Comparison of ENCODE assay signal across 15 mouse cellular contexts in the genomic region with DNA sequence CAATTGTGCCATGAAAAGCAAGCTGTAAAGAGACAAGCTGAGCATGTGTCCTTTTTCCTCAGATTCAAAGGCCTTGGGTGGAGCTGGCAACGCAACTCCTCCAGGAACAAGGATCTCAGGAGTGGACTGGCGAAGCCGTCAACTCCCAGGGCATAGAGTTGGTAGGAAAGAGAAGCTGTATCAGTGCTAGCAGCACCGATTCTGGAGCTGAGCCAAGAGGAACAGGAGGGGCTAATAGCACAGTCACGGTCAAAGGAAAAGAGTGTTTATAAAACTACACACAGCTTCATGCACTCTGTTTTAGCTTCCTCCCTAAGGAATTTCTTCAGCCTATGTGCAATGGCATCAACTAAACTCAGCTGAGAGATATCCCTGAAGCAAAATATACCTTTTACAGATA. TPM values are rescaled to one million over a fixed set of nuclear protein-coding genes. Genes with fewer than 3 reads are reported as not detected.
DNase-seq lines count a peak whose midpoint lies in the region; ATAC-seq lines count a peak whose summit lies in the region.
"Had no signal": no experiment of that assay in that cellular context is flagged by ENCODE, and none has a peak within 500 bp of the region (broad histone marks: within the 10 kb centered on the region; RNA-seq: fewer than 3 reads in every experiment).

No protein-coding gene starts in this region.

- H3K9ac ChIP-seq in heart, embryonic 12.5 days = no peak overlapping the region
- no peak overlapping the region for H3K9ac ChIP-seq in embryonic facial prominence, embryonic 14.5 days (ENCODE audit: low read depth, low read length)

- no peaks in the 10 kb centered on the region for H3K4me1 ChIP-seq in heart, embryonic 12.5 days (replicated peaks)
- no peaks in the 10 kb centered on the region for H3K4me1 ChIP-seq in embryonic facial prominence, embryonic 14.5 days (ENCODE audit: control insufficient read depth, insufficient read depth, low read length)

- no peaks in the 10 kb centered on the region for H3K36me3 ChIP-seq in heart, embryonic 12.5 days
- no peaks in the 10 kb centered on the region for H3K36me3 ChIP-seq in embryonic facial prominence, embryonic 14.5 days (ENCODE audit: control insufficient read depth, insufficient read depth, low read length)

- H3K27ac ChIP-seq in heart, embryonic 12.5 days (ENCODE audit: poor library complexity, severe bottlenecking) = no peak overlapping the region
- H3K27ac ChIP-seq in embryonic facial prominence, embryonic 14.5 days (replicated peaks; ENCODE audit: low read depth, low read length) = no peak overlapping the region

- whole genome bisulfite sequencing in heart, embryonic 12.5 days = 46% methylated on average over 5 of the region's 5 CpGs
- WGBS in embryonic facial prominence, embryonic 14.5 days = 48% methylated on average over 5 of the region's 5 CpGs

- no peak overlapping the region for H3K4me2 ChIP-seq in heart, embryonic 12.5 days
- no peak overlapping the region for H3K4me2 ChIP-seq in embryonic facial prominence, embryonic 14.5 days (ENCODE audit: low read depth, low read length)

- peak; percentile 7 for DNase-seq in heart, adult 8-10 months (ENCODE audit: low spot score)
- peak; percentile 25 for DNase-seq in MEL-GATA-1-ER (ENCODE audit: extremely low read depth, low read depth)
- peak; percentile 60 for DNase-seq in embryonic facial prominence, embryonic 14.5 days (ENCODE audit: low spot score)
- peak; percentile 54 for DNase-seq in lung, postnatal 25 days (ENCODE audit: low spot score)
- DNase-seq in frontal cortex, postnatal 36 days (ENCODE audit: low spot score in 2 of 2) = no peak
- no peak for DNase-seq in thymus, postnatal 0 days (ENCODE audit: low spot score)
- DNase-seq: adrenal gland, adult 8-10 months; cerebellum, adult 8-10 months; kidney, adult 2 months; right cerebral cortex, postnatal 4 days; thymus, adult 18-20 months had no signal

- no peaks in the 10 kb centered on the region for H3K27me3 ChIP-seq in heart, embryonic 12.5 days (replicated peaks)
- no peaks in the 10 kb centered on the region for H3K27me3 ChIP-seq in embryonic facial prominence, embryonic 14.5 days (replicated peaks; ENCODE audit: control insufficient read depth, insufficient read depth, low read length)

- ATAC-seq in heart, embryonic 12.5 days (ENCODE audit: insufficient number of reproducible peaks, low FRiP score) = no peak
- ATAC-seq in embryonic facial prominence, embryonic 14.5 days (ENCODE audit: low read depth) = no peak

- H3K4me3 ChIP-seq in heart, embryonic 12.5 days = no peak overlapping the region
- no peak overlapping the region for H3K4me3 ChIP-seq in embryonic facial prominence, embryonic 14.5 days (ENCODE audit: low read depth, low read length)

- H3K9me3 ChIP-seq in heart, embryonic 12.5 days (replicated peaks) = no peaks in the 10 kb centered on the region
- H3K9me3 ChIP-seq in embryonic facial prominence, embryonic 14.5 days (ENCODE audit: control insufficient read depth, low read length) = no peaks in the 10 kb centered on the region

RNA-seq across cellular contexts. Expression of gene Olfr553, which starts 1.6 kb away (rescaled TPM):
- total RNA-seq in heart, adult 8-10 months (2022) = not detected
- polyA plus RNA-seq in heart, embryonic 12.5 days (2016; fragmentation: Nextera tagmentation; extraction: Ambion mirVana) = not detected in 2 replicates
- 0.08 TPM in 1 of 2 replicates, not detected in the other for polyA plus RNA-seq in embryonic facial prominence, embryonic 14.5 days (2014; fragmentation: Nextera tagmentation; extraction: Ambion mirVana)
- polyA plus RNA-seq in thymus, postnatal 0 days (2015; fragmentation: Nextera tagmentation; extraction: Ambion mirVana) = not detected in 2 replicates
- total RNA-seq: adrenal gland, adult 8-10 months; left cerebral cortex, postnatal 14 days had no signal
- polyA plus RNA-seq: gonadal fat pad, adult 2 months; kidney, adult 2 months; neural tube, embryonic 14.5 days had no signal

RNA-seq across cellular contexts. Expression of gene Olfr554, which starts 18.6 kb away (rescaled TPM):
- total RNA-seq in heart, adult 8-10 months (2022) = not detected
- not detected in 2 replicates for polyA plus RNA-seq in heart, embryonic 12.5 days (2016; fragmentation: Nextera tagmentation; extraction: Ambion mirVana)
- not detected in 2 replicates for polyA plus RNA-seq in embryonic facial prominence, embryonic 14.5 days (2014; fragmentation: Nextera tagmentation; extraction: Ambion mirVana)
- polyA plus RNA-seq in thymus, postnatal 0 days (2015; fragmentation: Nextera tagmentation; extraction: Ambion mirVana) = not detected in 2 replicates
- total RNA-seq: adrenal gland, adult 8-10 months; left cerebral cortex, postnatal 14 days had no signal
- polyA plus RNA-seq: gonadal fat pad, adult 2 months; kidney, adult 2 months; neural tube, embryonic 14.5 days had no signal

RNA-seq across cellular contexts. Expression of gene Olfr552, which starts 22.0 kb away (rescaled TPM):
- under 1 TPM; 0.11 to 0.20 (median 0.14) TPM for total RNA-seq in heart, adult 8-10 months (2022)
- polyA plus RNA-seq in heart, embryonic 12.5 days (2016; fragmentation: Nextera tagmentation; extraction: Ambion mirVana) = not detected in 2 replicates
- polyA plus RNA-seq in embryonic facial prominence, embryonic 14.5 days (2014; fragmentation: Nextera tagmentation; extraction: Ambion mirVana) = 0.14 TPM in 1 of 2 replicates, not detected in the other
- not detected in 2 replicates for polyA plus RNA-seq in thymus, postnatal 0 days (2015; fragmentation: Nextera tagmentation; extraction: Ambion mirVana)
- polyA plus RNA-seq: gonadal fat pad, adult 2 months; kidney, adult 2 months; neural tube, embryonic 14.5 days had no signal

RNA-seq across cellular contexts. Expression of gene Olfr551, which starts 27.9 kb away (rescaled TPM):
- not detected for total RNA-seq in heart, adult 8-10 months (2022)
- not detected in 2 replicates for polyA plus RNA-seq in heart, embryonic 12.5 days (2016; fragmentation: Nextera tagmentation; extraction: Ambion mirVana)
- polyA plus RNA-seq in embryonic facial prominence, embryonic 14.5 days (2014; fragmentation: Nextera tagmentation; extraction: Ambion mirVana) = 0.03 TPM in 1 of 2 replicates, not detected in the other
- not detected in 2 replicates for polyA plus RNA-seq in thymus, postnatal 0 days (2015; fragmentation: Nextera tagmentation; extraction: Ambion mirVana)
- total RNA-seq: adrenal gland, adult 8-10 months; left cerebral cortex, postnatal 14 days had no signal
- polyA plus RNA-seq: gonadal fat pad, adult 2 months; kidney, adult 2 months; neural tube, embryonic 14.5 days had no signal

RNA-seq across cellular contexts. Expression of gene Olfr555, which starts 39.0 kb away (rescaled TPM):
- total RNA-seq in heart, adult 8-10 months (2022) = not detected
- polyA plus RNA-seq in heart, embryonic 12.5 days (2016; fragmentation: Nextera tagmentation; extraction: Ambion mirVana) = not detected in 2 replicates
- polyA plus RNA-seq in embryonic facial prominence, embryonic 14.5 days (2014; fragmentation: Nextera tagmentation; extraction: Ambion mirVana) = not detected in 2 replicates
- polyA plus RNA-seq in thymus, postnatal 0 days (2015; fragmentation: Nextera tagmentation; extraction: Ambion mirVana) = not detected in 2 replicates
- total RNA-seq: adrenal gland, adult 8-10 months; left cerebral cortex, postnatal 14 days had no signal
- polyA plus RNA-seq: gonadal fat pad, adult 2 months; kidney, adult 2 months; neural tube, embryonic 14.5 days had no signal

Comparison
In these comparisons a context has a peak if more than half of its experiments do, and no peak if none do; other contexts are left out.
1. DNase-seq: peak in heart, adult 8-10 months (single experiment), MEL-GATA-1-ER (single experiment), embryonic facial prominence, embryonic 14.5 days (single experiment) and lung, postnatal 25 days (single experiment); none in frontal cortex, postnatal 36 days (0 of 2) and thymus, postnatal 0 days (single experiment).